Mouse (Mus musculus) v-Abl transformed pro-B cells (cell line): ENCODE measurements around the gene Tspan18.

Experiments
- in situ Hi-C, 2 experiments: fragments of 400-800 bp; cut with MboI; formaldehyde crosslinking; loops; one replicate each; pipeline ENCODE4 v1.15.1; 2025; ENCODE audit not compliant: unreplicated experiment in 2 of 2

The Tspan18 gene

GRCm38 (mm10) chr2:93345663-93346268 lies 11.5 kb upstream of the Tspan18 start:
- in situ Hi-C loops: no loop called here

- in situ Hi-C loops: no loop called here
Observed at GRCm38 (mm10) chr2:93339373-93340106, 5.2 kb upstream of the Tspan18 start.

- in situ Hi-C loops: no loop called here
Observed at GRCm38 (mm10) chr2:93335996-93336395, 1.7 kb upstream of the Tspan18 start.

- in situ Hi-C loops: no loop called here
Observed at GRCm38 (mm10) chr2:93333241-93333816, 976 bp downstream of the Tspan18 start.

- in situ Hi-C loops: no loop called here
Observed at GRCm38 (mm10) chr2:93332277-93332676, 2.0 kb downstream of the Tspan18 start.

GRCm38 (mm10) chr2:93331121-93331520 lies 3.2 kb downstream of the Tspan18 start:
- in situ Hi-C loops: no loop called here

- in situ Hi-C loops: no loop called here
Observed at GRCm38 (mm10) chr2:93329120-93329519, 5.2 kb downstream of the Tspan18 start.

GRCm38 (mm10) chr2:93327915-93328555 lies 6.3 kb downstream of the Tspan18 start:
- in situ Hi-C loops: no loop called here

GRCm38 (mm10) chr2:93324681-93325080 lies 9.6 kb downstream of the Tspan18 start:
- in situ Hi-C loops: no loop called here

- in situ Hi-C loops: no loop called here
Observed at GRCm38 (mm10) chr2:93321946-93322345, 12.4 kb downstream of the Tspan18 start.

GRCm38 (mm10) chr2:93320267-93320666 lies 14.0 kb downstream of the Tspan18 start:
- in situ Hi-C loops: no loop called here

- in situ Hi-C loops: no loop called here
Observed at GRCm38 (mm10) chr2:93319598-93319997, 14.7 kb downstream of the Tspan18 start.

GRCm38 (mm10) chr2:93318781-93319349 lies 15.4 kb downstream of the Tspan18 start:
- in situ Hi-C loops: no loop called here

GRCm38 (mm10) chr2:93313768-93314632 lies 20.3 kb downstream of the Tspan18 start:
- in situ Hi-C loops: no loop called here

GRCm38 (mm10) chr2:93312458-93312857 lies 21.8 kb downstream of the Tspan18 start:
- in situ Hi-C loops: no loop called here

- in situ Hi-C loops: no loop called here
Observed at GRCm38 (mm10) chr2:93309724-93310413, 24.4 kb downstream of the Tspan18 start.

GRCm38 (mm10) chr2:93306898-93307297 lies 27.4 kb downstream of the Tspan18 start:
- in situ Hi-C loops: no loop called here

- in situ Hi-C loops: no loop called here
Observed at GRCm38 (mm10) chr2:93304273-93304634, 30.1 kb downstream of the Tspan18 start.

- in situ Hi-C loops: no loop called here
Observed at GRCm38 (mm10) chr2:93303585-93304272, 30.6 kb downstream of the Tspan18 start.
